Mouse (Mus musculus) gastrocnemius, postnatal 10 days (tissue): ENCODE data around the gene Vwa7. TPM values are rescaled to one million over a fixed set of nuclear protein-coding genes. Genes with fewer than 3 reads are reported as not detected.
A peak's percentile ranks its signal among the peaks of the same experiment; 100 is the strongest.

Experiments used
- DNase-seq: peaks from one replicate; pipeline ENCODE4 v3.0.0; 2021; ENCODE audit warnings: mixed read lengths
- total RNA-seq, 2 experiments: library from RNA; stranded (reverse); gene quantifications; 2 replicates each; pipeline ENCODE4 v1.2.3; 2021

Gene Vwa7
- total RNA-seq, 2 experiments from 2014 or later, result 2.0 to 2.5 TPM

DNA sequence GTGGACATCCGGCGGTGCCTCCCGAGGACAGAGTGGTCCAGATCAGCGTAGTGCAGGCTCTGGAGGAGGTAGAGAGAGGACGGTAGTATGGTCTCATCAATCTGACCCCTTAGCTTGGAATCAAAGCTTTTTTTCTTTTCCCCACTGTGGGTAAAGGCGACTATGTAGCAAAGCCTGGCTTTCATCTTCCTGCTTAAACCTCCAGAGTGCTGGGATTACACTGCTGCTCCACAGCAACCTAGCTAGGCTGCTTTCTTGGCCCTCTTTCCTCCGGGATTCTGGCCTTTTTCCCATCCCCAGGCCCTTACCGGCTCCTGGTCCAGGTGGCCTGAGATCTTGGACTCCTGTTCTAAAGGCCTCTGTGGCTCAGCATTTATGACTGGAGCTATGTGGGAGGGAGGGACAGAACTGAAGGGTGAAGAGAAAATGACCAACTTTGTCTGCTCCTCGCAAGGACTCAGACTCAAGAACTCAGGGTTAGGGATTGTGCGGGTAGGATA is 48.0 kb downstream of the Vwa7 start:
- no peak for DNase-seq

GRCm38 (mm10) chr17:35064951-35065947 is 48.9 kb downstream of the Vwa7 start, which contains the start of gene Ly6g6c:
Gene Ly6g6c, plus strand, starts transcription at chr17:35065388.
- peak; percentile 41 for DNase-seq

DNA sequence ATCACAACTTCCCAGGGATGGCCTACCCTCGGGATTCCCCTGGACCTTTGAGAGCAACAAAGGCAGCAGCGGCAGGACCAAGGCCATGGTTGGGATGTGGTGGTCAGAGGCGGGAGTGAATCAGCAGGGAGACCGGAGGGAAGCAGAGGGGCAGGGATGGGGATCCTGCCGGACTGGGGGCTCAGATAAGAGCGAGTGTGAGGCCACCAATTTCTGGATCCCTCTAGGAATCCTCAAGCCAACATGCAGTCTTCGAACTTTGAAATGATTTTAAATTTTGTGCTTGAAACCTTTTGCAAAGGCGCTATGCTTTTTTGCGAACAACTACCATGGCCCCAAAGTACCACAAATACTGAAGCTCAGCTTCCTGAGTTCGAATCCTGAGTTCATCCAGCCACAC is 49.7 kb downstream of the Vwa7 start, which contains the start of gene Mpig6b:
TSS of gene Mpig6b (minus strand) at position 101 of the 400 bp plus-strand sequence.
- DNase-seq, result no peak

DNA sequence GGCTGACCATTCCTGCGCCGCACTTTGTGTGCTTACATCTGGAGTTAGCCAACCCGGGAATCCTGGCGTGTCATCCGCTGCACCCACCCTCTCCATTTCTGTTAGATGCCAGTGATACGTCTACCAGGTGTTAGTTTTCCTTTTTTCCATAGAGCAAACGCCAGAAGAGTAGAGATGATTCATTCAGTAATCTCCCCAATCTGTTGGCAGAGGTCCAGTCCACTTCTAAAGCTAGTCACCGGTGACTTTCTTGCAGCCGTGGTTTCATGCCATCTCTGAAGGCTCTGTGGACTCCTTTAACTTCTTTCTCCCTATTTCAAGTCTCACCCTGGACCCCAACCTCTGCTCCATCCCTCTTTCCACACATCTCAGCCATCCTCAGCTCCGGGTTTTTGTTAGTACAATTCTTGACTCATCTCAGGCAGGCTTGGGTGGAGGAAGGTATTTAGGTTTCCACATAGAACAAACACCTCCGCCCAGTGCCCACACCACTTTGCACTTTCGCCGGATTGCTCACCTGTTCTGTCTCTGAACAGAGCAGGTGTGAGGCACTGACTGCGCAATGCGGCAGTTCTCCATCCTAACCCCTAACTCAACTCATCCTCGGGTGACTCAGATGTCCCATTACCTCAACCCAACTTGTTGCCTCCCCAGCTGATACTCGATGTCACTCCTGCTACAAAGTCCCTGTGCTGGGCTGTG is 52.0 kb downstream of the Vwa7 start:
- DNase-seq, result no peak

- no peak for DNase-seq
Observed at GRCm38 (mm10) chr17:35070556-35071229, 54.3 kb downstream of the Vwa7 start.

DNA sequence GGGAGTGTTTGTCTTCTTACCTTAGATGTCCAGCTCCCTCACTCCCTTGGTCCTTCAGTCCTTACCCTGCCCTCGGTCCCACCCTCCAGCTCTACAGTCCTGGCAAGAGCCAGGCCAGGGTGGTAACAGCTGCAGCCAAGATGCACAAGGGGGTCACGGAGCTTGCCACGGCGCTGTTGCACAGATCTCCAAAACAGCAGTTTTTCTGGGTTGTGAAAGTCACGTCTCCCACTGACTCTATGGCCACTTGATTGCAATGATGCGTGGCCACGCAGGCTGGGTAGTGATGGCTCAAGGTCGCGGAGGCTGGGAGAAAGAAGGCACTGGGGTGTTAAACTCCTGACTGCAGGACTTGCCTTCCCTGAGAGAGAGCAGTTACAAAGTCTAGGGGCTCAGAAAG is 55.1 kb downstream of the Vwa7 start:
- no peak for DNase-seq

GRCm38 (mm10) chr17:35074097-35074496 is 57.7 kb downstream of the Vwa7 start:
- DNase-seq, result no peak

Other genes with a start within 250 kb of the Vwa7 start
- gene Cyp21a1, start 212.0 kb upstream of the Vwa7 start, total RNA-seq, result under 1 TPM; 0.31 to 0.36 TPM
- gene Stk19, start 179.6 kb upstream of the Vwa7 start, total RNA-seq, result 1 to 10 TPM; 8.9 to 9.0 TPM
- gene Dxo, start 179.6 kb upstream of the Vwa7 start, total RNA-seq, result 10 to 100 TPM; 12.3 to 15.3 TPM
- 10 to 100 TPM; 19.6 to 22.2 TPM for gene Skiv2l, start 166.4 kb upstream of the Vwa7 start, total RNA-seq
- gene Nelfe, start 166.2 kb upstream of the Vwa7 start, total RNA-seq, result 10 to 100 TPM; 13.7 to 17.3 TPM
- 1 to 10 TPM; 1.9 to 4.1 TPM for gene Cfb, start 154.1 kb upstream of the Vwa7 start, total RNA-seq
- gene Zbtb12, start 137.1 kb upstream of the Vwa7 start, total RNA-seq, result 1 to 10 TPM; 4.6 to 7.3 TPM
- gene Gm20547, start 134.5 kb upstream of the Vwa7 start, total RNA-seq, result not detected
- gene C2, start 118.3 kb upstream of the Vwa7 start, total RNA-seq, result 1 to 10 TPM; 4.3 to 5.6 TPM
- 10 to 100 TPM; 40.9 to 53.7 TPM for gene Ehmt2, start 118.1 kb upstream of the Vwa7 start, total RNA-seq
- gene Slc44a4, start 102.1 kb upstream of the Vwa7 start, total RNA-seq, result not detected
- 1 to 10 TPM; 8.3 to 8.9 TPM for gene Neu1, start 85.3 kb upstream of the Vwa7 start, total RNA-seq
- gene Hspa1b, start 57.3 kb upstream of the Vwa7 start, total RNA-seq, result 1 to 10 TPM; 2.2 to 4.3 TPM
- not detected for gene Gm20481, start 46.7 kb upstream of the Vwa7 start, total RNA-seq
- 1 to 10 TPM; 3.8 to 6.4 TPM for gene Hspa1a, start 44.4 kb upstream of the Vwa7 start, total RNA-seq
- gene Hspa1l, start 43.9 kb upstream of the Vwa7 start, total RNA-seq, result 1 to 10 TPM; 6.2 to 9.9 TPM
- 10 to 100 TPM; 24.7 to 28.2 TPM for gene Lsm2, start 34.7 kb upstream of the Vwa7 start, total RNA-seq
- gene Vars, start 15.6 kb upstream of the Vwa7 start, total RNA-seq, result 10 to 100 TPM; 31.4 to 40.7 TPM
- gene Sapcd1, start 11.4 kb downstream of the Vwa7 start, total RNA-seq, result 1 to 10 TPM; 2.8 to 3.1 TPM
- gene Msh5, start 30.2 kb downstream of the Vwa7 start, total RNA-seq, result 1 to 10 TPM; 1.5 to 3.5 TPM
- gene Clic1, start 33.4 kb downstream of the Vwa7 start, total RNA-seq, result 10 to 100 TPM; 39.2 to 50.5 TPM
- gene Ddah2, start 42.5 kb downstream of the Vwa7 start, total RNA-seq, result 10 to 100 TPM; 45.3 to 51.9 TPM
- not detected for gene Ly6g6c, start 48.8 kb downstream of the Vwa7 start, total RNA-seq
- gene Mpig6b, start 49.6 kb downstream of the Vwa7 start, total RNA-seq, result under 1 TPM in 1 of 2 experiments, not detected in 1; 0.20 TPM
- gene Ly6g6e, start 60.3 kb downstream of the Vwa7 start, total RNA-seq, result not detected
- gene Ly6g6d, start 61.5 kb downstream of the Vwa7 start, total RNA-seq, result under 1 TPM in 1 of 2 experiments, not detected in 1; 0.97 TPM
- gene Ly6g6f, start 69.0 kb downstream of the Vwa7 start, total RNA-seq, result under 1 TPM in 1 of 2 experiments, not detected in 1; 0.23 TPM
- gene Abhd16a, start 72.7 kb downstream of the Vwa7 start, total RNA-seq, result 10 to 100 TPM; 59.1 to 65.0 TPM
- not detected for gene Ly6g5c, start 91.7 kb downstream of the Vwa7 start, total RNA-seq
- gene Ly6g5b, start 98.8 kb downstream of the Vwa7 start, total RNA-seq, result under 1 TPM in 1 of 2 experiments, not detected in 1; 0.34 TPM
- 1 to 10 TPM; 4.9 to 6.3 TPM for gene Gpank1, start 104.9 kb downstream of the Vwa7 start, total RNA-seq
- gene Csnk2b, start 105.5 kb downstream of the Vwa7 start, total RNA-seq, result 100 to 1,000 TPM; 165 to 166 TPM
- 10 to 100 TPM; 11.8 to 18.8 TPM for gene D17H6S53E, start 109.8 kb downstream of the Vwa7 start, total RNA-seq
- gene Apom, start 115.5 kb downstream of the Vwa7 start, total RNA-seq, result not detected
- gene Bag6, start 118.6 kb downstream of the Vwa7 start, total RNA-seq, result 100 to 1,000 TPM; 217 to 220 TPM
- gene Prrc2a, start 148.3 kb downstream of the Vwa7 start, total RNA-seq, result 100 to 1,000 TPM; 128 to 149 TPM
- 1 to 10 TPM; 2.4 to 2.6 TPM for gene Aif1, start 159.5 kb downstream of the Vwa7 start, total RNA-seq
- gene Lst1, start 171.9 kb downstream of the Vwa7 start, total RNA-seq, result 1 to 10 TPM; 4.6 to 5.3 TPM
- gene Ltb, start 177.9 kb downstream of the Vwa7 start, total RNA-seq, result under 1 TPM; 0.68 to 0.75 TPM
- gene Tnf, start 185.4 kb downstream of the Vwa7 start, total RNA-seq, result under 1 TPM; 0.23 to 0.99 TPM
- gene Lta, start 188.8 kb downstream of the Vwa7 start, total RNA-seq, result under 1 TPM in 1 of 2 experiments, not detected in 1; 0.16 TPM
- gene Gm16181, start 204.3 kb downstream of the Vwa7 start, total RNA-seq, result not detected
- 1 to 10 TPM; 2.1 to 3.3 TPM for gene Atp6v1g2, start 217.1 kb downstream of the Vwa7 start, total RNA-seq
- gene Nfkbil1, start 219.2 kb downstream of the Vwa7 start, total RNA-seq, result 10 to 100 TPM in 1 of 2 experiments, 1 to 10 TPM in 1; 9.9 to 11.1 TPM
- gene Ddx39b, start 225.2 kb downstream of the Vwa7 start, total RNA-seq, result 100 to 1,000 TPM; 147 to 169 TPM
- 10 to 100 TPM; 39.3 to 47.2 TPM for gene H2-D1, start 246.2 kb downstream of the Vwa7 start, total RNA-seq